Mouse (Mus musculus) layer of hippocampus, adult 8-10 months (tissue): ENCODE measurements around the gene Tgfb3. TPM values are rescaled to one million over a fixed set of nuclear protein-coding genes. Genes with fewer than 3 reads are reported as not detected.

Experiments used
- DNase-seq, 2 experiments: peaks; one replicate each; pipeline ENCODE4 v3.0.0; 2022; ENCODE audit warnings: low spot score in 2 of 2
- total RNA-seq, 4 experiments: library from RNA; stranded (reverse); gene quantifications; 2 replicates each; pipeline ENCODE4 v1.2.4; 2022

The Tgfb3 gene
- total RNA-seq, 4 experiments from 2014 or later, result 13.7 to 19.9 (median 16.0) TPM

GRCm38 (mm10) chr12:86035586-86035985, 43.3 kb downstream of the Tgfb3 start:
- no peak for DNase-seq

DNA sequence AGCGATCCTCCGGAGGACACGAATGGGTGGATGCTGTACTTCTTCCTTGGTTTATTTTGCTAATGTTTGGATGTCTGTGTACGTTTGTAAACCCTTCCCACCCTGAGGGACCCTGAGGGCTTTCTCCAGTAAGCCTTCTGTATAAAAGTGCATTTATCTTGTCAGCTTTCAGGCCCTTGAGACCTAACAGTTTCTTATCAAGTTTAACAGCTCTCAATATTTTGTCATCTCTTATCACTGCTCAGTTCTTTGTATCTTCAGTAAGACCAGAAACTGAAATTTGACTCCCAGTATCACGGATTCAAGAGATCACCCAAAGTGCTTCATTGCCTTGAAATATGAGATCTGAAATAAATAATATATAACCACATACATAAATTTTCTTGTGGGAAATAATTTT, 47.9 kb downstream of the Tgfb3 start:
- DNase-seq, result no peak

- DNase-seq, result no peak
These were observed 51.1 kb downstream of the Tgfb3 start for GRCm38 (mm10) chr12:86027747-86028146.

DNA sequence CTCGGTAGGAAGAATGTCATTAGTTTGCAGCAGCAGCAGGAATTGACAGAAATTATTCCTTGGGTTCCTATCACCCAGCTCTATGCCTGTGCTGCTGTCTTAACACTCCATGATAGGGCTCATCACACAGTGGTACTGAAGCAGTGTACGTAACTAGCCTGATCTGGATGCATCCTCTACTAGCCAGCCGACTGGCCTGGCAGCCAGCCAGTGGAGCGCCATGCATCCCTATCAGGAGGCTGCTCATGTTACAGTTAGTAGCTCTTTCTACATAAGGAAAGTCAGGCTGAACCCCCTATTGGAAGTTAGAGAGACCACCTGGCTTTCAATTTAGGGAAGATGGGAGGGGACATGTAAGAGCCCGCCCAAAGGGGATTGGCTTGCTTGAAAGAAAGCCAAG, 51.8 kb downstream of the Tgfb3 start:
- no peak for DNase-seq

DNA sequence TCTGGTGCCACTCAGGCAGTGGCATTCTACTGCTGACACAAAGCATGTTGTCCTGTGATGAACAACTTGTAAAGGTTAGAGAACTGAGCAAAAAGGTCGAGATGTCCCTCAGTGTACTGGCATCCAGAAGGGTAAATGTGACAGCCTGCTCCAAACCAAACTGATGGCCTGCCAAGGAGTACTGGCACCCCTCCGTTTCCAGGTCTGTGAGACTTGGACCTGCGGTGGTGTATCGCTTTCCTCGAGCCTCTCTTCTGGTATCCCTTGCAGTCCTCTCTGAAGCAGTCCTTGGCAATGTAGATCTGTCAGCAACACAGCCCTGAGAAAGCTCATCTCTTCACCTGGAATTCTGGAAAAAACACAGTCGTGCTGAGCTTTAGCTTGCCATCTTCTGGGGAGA, 53.4 kb downstream of the Tgfb3 start:
- DNase-seq, result no peak

- no peak for DNase-seq
These were observed 54.4 kb downstream of the Tgfb3 start for GRCm38 (mm10) chr12:86024426-86024825.

- no peak for DNase-seq
These were observed 55.6 kb downstream of the Tgfb3 start for GRCm38 (mm10) chr12:86023081-86023871.

DNA sequence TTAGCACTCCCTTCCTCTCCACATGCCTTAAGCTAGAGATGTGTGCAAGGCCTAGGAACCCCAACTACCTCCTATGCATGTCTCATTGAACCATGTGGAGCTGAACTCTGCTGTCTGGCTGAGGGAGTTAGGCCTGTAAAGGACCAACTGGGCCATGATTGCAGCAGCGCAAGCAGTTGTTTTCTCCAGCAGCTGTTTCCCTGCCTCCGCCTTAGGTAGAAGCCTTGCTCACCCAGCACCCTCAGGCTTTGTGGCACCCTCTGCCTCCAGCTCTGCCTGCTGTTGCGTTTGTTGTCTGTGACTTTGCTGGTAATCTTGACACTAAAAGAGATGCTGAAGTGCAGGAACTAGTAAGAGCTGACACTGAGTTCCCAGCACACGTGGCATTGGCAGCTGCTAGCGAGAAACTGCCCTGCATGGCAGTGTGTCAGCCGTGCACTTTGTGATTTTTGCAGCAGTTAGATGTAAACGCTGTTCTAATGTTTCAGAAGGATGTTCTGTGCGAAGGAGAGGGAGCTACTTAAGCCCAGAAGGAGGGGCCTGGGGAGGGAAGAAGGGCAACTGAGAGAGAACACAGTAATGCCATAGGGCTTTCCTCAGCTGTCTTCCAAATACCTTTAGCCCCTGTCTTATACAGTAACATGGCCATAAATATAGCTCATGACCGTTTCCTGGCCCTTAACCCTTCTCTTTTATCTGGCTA, 56.4 kb downstream of the Tgfb3 start:
- DNase-seq, result no peak

GRCm38 (mm10) chr12:86021583-86021982, 57.3 kb downstream of the Tgfb3 start:
- no peak for DNase-seq

- no peak for DNase-seq
These were observed 61.5 kb downstream of the Tgfb3 start for GRCm38 (mm10) chr12:86017360-86017759.

DNA sequence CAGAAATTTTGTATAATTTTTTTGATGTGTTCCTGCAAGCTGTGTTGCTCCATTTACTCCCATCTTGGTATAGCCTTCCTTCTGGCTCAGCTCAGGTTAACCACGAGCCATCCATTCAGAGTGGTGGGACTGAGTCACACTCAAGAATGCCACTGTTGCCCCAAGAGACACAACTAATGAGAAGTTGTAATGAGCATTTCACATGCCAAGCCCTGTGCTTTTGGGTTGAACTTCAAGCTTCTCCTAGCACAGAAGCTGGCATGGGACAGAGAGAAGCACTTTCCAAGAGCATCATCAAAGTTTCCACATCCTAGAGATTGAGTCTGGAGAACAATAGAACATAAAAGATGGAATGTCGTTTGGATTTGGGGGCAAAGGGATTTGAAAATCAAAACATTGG, 63.7 kb downstream of the Tgfb3 start:
- no peak for DNase-seq

DNA sequence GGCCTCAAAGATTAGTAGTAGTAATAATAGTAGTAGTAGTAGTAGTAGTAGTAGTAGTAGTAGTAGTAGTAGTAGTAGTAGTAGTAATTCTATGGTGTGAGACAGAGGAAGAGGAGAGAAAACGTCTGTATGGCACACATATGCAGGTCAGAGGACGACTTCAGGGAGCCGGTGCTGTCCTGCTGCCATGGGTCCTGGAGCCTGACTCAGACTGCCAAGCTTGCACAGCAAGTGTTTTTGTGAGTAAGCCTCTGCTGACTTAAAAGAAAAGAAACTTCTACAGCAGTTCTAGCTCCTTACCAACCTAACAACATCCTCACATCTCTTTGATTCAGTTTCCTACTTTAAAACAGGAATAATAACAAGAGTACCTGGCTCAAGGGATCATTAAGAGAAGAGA, 64.2 kb downstream of the Tgfb3 start:
- DNase-seq, result no peak

DNA sequence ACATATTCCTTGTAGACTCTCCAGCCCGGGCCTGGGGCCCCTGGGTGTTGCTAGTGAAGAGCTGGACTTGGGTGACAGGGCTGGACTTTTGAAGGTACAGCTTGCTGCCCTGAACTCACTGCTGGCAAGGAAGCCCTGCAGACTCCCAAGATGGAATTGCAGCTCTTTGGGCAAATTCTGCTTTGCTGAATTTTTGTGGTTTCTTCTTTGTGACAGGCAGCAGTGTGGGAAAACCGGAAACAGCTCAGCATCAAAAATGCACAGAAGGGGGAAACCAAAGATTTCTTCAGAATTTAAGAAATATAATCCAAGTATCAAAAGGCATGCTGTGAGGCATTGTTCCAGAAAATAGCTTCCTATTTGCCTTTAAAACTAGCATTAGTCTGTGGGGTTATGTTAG, 64.7 kb downstream of the Tgfb3 start:
- DNase-seq, result no peak

- DNase-seq, result no peak
These were observed 66.6 kb downstream of the Tgfb3 start for GRCm38 (mm10) chr12:86012195-86012594.

- DNase-seq, result no peak
These were observed 68.2 kb downstream of the Tgfb3 start for GRCm38 (mm10) chr12:86010656-86011055.

DNA sequence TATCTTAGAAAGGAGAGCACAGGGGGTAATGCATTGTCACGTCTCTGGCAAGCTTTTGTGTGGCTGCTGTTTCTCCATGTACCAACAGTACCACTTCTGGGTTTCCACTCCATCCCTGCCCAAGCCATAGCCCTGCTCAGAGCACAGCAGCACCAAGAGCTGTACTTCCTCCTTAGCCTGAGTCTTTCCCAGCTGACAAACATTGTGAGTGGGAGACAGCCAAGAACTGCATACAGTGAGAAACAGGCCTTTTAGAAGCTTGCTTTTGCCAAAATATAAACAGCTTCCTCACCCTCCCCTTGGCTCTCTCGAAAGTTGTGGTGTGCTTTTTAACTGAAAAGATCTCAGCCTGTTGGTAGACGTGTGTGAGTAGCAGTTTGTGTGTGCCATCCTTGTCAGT, 71.5 kb downstream of the Tgfb3 start:
- DNase-seq, result no peak

Other genes starting within 250 kb of the Tgfb3 start
- gene Ift43, start 3.5 kb upstream of the Tgfb3 start, total RNA-seq, result 10 to 100 TPM; 13.0 to 18.5 (median 15.4) TPM
- 10 to 100 TPM; 31.9 to 37.3 (median 32.8) TPM for gene Gpatch2l, start 162.8 kb upstream of the Tgfb3 start, total RNA-seq